Mouse (Mus musculus) heart, postnatal 0 days (tissue): Measurements from ENCODE around the gene Ppp2r1a. TPM values are rescaled to one million over a fixed set of nuclear protein-coding genes. Genes with fewer than 3 reads are reported as not detected.
A peak's percentile ranks its signal among the peaks of the same experiment; 100 is the strongest.

ENCODE experiments used
- ATAC-seq: fragments of 200-750 bp; cut with Nextera tagmentation; 2 replicates; pipeline ENCODE4 v1.8.0; 2017; ENCODE audit warnings: low read depth, moderate number of reproducible peaks, moderate library complexity; ENCODE audit not compliant: insufficient read depth
- DNase-seq: peaks from one replicate; pipeline ENCODE4 v3.0.0-alpha.2; 2016; ENCODE audit warnings: low spot score
- H3K27ac ChIP-seq: fragments of 300-500 bp; sonication (generic); 2 replicates; pipeline ENCODE4 v1.5.1; 2014; ENCODE audit warnings: low read depth, mild to moderate bottlenecking
- H3K27me3 ChIP-seq: fragments of 300-500 bp; sonication (generic); 2 replicates; pipeline ENCODE4 v1.6.1; 2014; ENCODE audit warnings: low read length, mixed read lengths; ENCODE audit not compliant: control insufficient read depth, insufficient read depth
- H3K36me3 ChIP-seq: fragments of 300-500 bp; sonication (generic); replicated peaks from 2 replicates; pipeline ENCODE4 v1.6.1; 2014; ENCODE audit warnings: low read length, mixed read lengths; ENCODE audit not compliant: control insufficient read depth, insufficient read depth
- H3K4me1 ChIP-seq: fragments of 300-500 bp; sonication (generic); 2 replicates; pipeline ENCODE4 v1.6.1; 2014; ENCODE audit warnings: antibody characterized with exemption; ENCODE audit not compliant: control insufficient read depth, insufficient read depth
- H3K4me2 ChIP-seq: fragments of 300-500 bp; sonication (generic); 2 replicates; pipeline ENCODE4 v1.6.1; 2014; ENCODE audit warnings: low read depth, mild to moderate bottlenecking, low read length, moderate library complexity
- H3K4me3 ChIP-seq: fragments of 300-500 bp; sonication (generic); 2 replicates; pipeline ENCODE4 v1.5.1; 2014; ENCODE audit warnings: low read depth, low read length
- H3K9ac ChIP-seq: fragments of 300-500 bp; sonication (generic); replicated peaks from 2 replicates; pipeline ENCODE4 v1.6.1; 2014; ENCODE audit warnings: low read depth, low read length, mixed read lengths
- H3K9me3 ChIP-seq: fragments of 300-500 bp; sonication (generic); replicated peaks from 2 replicates; pipeline ENCODE4 v1.6.1; 2016; ENCODE audit warnings: low read length; ENCODE audit not compliant: control insufficient read depth
- CTCF ChIP-seq: IDR thresholded peaks from 2 replicates; pipeline ENCODE4 v1.5.1; 2016; ENCODE audit warnings: antibody characterized with exemption, control low read depth, low read depth
- EP300 ChIP-seq: IDR thresholded peaks from 2 replicates; pipeline ENCODE4 v1.6.1; 2016; ENCODE audit warnings: antibody characterized with exemption, low read depth
- WGBS: fragments of 180-500 bp; shearing (Covaris S2); extraction: QIAGEN DNeasy Blood & Tissue Kit; methylation state at CpG from one replicate; pipeline ENCODE4 v1.1.7; 2014; 5-methylcytosine and 5-hydroxymethylcytosine counted together
- polyA plus RNA-seq: library from polyadenylated mRNA; unstranded; fragments of >200 nt; fragmentation: Nextera tagmentation; extraction: Ambion mirVana; gene quantifications from 2 replicates; pipeline ENCODE4 v1.2.1, GENCODE M21; 2015
- total RNA-seq: library from RNA; depleted of rRNA; stranded (reverse); fragments of >200 nt; gene quantifications from 2 replicates; pipeline ENCODE4 v1.2.3, GENCODE M21; 2014; ENCODE audit warnings: low replicate concordance

Gene Ppp2r1a
- total and polyA plus RNA-seq, 2 experiments from 2014 or later, result 279 to 323 TPM

- ATAC-seq, result no peak
- Histone ChIP-seq H3K36me3 (peaks cover 6% of the 10 kb centered on the region; the same call in 1 of the 2 replicates), H3K4me2 (peak overlapping the region; percentile 84), H3K4me1 (peaks cover 39% of the 10 kb centered on the region), H3K4me3 (peak overlapping the region; percentile 79), H3K27ac (peak overlapping the region; percentile 99), H3K9ac (peak overlapping the region; percentile 91; the same call in 1 of the 2 replicates), H3K9me3 (no peaks in the 10 kb centered on the region), H3K27me3 (no peaks in the 10 kb centered on the region)
- DNase-seq, result no peak
- no peak for TF ChIP-seq CTCF
- no peak for TF ChIP-seq EP300
Measured at GRCm38 (mm10) chr17:20946636-20947035, 1.5 kb downstream of the Ppp2r1a start.

GRCm38 (mm10) chr17:20960386-20960785 is 15.3 kb downstream of the Ppp2r1a start:
- H3K9me3 ChIP-seq, result no peaks in the 10 kb centered on the region
- no peaks in the 10 kb centered on the region for H3K4me1 ChIP-seq
- TF ChIP-seq CTCF, result no peak
- no peak for TF ChIP-seq EP300
- WGBS, result 97% methylated on average over 5 of the region's 5 CpGs
- DNase-seq (no peak), ATAC-seq (no peak)
- no peak overlapping the region for H3K27ac ChIP-seq
- peaks cover 99% of the 10 kb centered on the region for H3K36me3 ChIP-seq
- no peak overlapping the region for H3K9ac ChIP-seq
- no peaks in the 10 kb centered on the region for H3K27me3 ChIP-seq
- H3K4me3 ChIP-seq, result no peak overlapping the region
- H3K4me2 ChIP-seq, result no peak overlapping the region

- Histone ChIP-seq H3K27ac (no peak overlapping the region), H3K9ac (no peak overlapping the region), H3K4me3 (no peak overlapping the region), H3K4me2 (no peak overlapping the region), H3K4me1 (no peaks in the 10 kb centered on the region), H3K9me3 (no peaks in the 10 kb centered on the region), H3K36me3 (peaks cover 83% of the 10 kb centered on the region), H3K27me3 (no peaks in the 10 kb centered on the region)
- DNase-seq, result no peak
- WGBS, result 75% methylated on average over 4 of the region's 4 CpGs
- TF ChIP-seq EP300 (no peak), CTCF (no peak)
- 0 out of 2 replicates have a peak, but pooled peaks have one; percentile 20 for ATAC-seq
Measured at GRCm38 (mm10) chr17:20965421-20965820, 20.3 kb downstream of the Ppp2r1a start.

- no peak for DNase-seq
- TF ChIP-seq CTCF, result no peak
- no peak for TF ChIP-seq EP300
Measured at GRCm38 (mm10) chr17:20966681-20967080, 21.6 kb downstream of the Ppp2r1a start.

GRCm38 (mm10) chr17:20993716-20994115 is 48.6 kb downstream of the Ppp2r1a start:
- no peak overlapping the region for H3K4me2 ChIP-seq
- H3K9ac ChIP-seq, result no peak overlapping the region
- DNase-seq (no peak), ATAC-seq (no peak)
- H3K4me1 ChIP-seq, result no peaks in the 10 kb centered on the region
- TF ChIP-seq EP300, result no peak
- no peak for TF ChIP-seq CTCF
- no peaks in the 10 kb centered on the region for H3K9me3 ChIP-seq
- H3K27me3 ChIP-seq, result no peaks in the 10 kb centered on the region
- H3K27ac ChIP-seq, result no peak overlapping the region
- WGBS, result 59% methylated on average over 2 of the region's 2 CpGs
- no peak overlapping the region for H3K4me3 ChIP-seq
- no peaks in the 10 kb centered on the region for H3K36me3 ChIP-seq

More at GRCm38 (mm10) chr17:20966681-20967080, 21.6 kb downstream of the Ppp2r1a start:
- Histone ChIP-seq H3K9ac (no peak overlapping the region), H3K4me1 (no peaks in the 10 kb centered on the region), H3K27me3 (no peaks in the 10 kb centered on the region), H3K9me3 (no peaks in the 10 kb centered on the region), H3K36me3 (peaks cover 70% of the 10 kb centered on the region), H3K4me2 (no peak overlapping the region), H3K4me3 (no peak overlapping the region), H3K27ac (no peak overlapping the region)
- ATAC-seq, result no peak

- no peak within 1 kb of the TSS for H3K27ac ChIP-seq
- no peaks in the 10 kb centered on the region for H3K4me1 ChIP-seq
- no peak within 1 kb of the TSS for H3K4me2 ChIP-seq
- H3K9ac ChIP-seq, result no peak within 1 kb of the TSS
- no peaks in the 10 kb centered on the region for H3K36me3 ChIP-seq
- H3K27me3 ChIP-seq, result no peaks in the 10 kb centered on the region
- no peak within 1 kb of the TSS for H3K4me3 ChIP-seq
- ATAC-seq (no peak), DNase-seq (no peak)
- no peaks in the 10 kb centered on the region for H3K9me3 ChIP-seq
- TF ChIP-seq EP300, result no peak
- no peak for TF ChIP-seq CTCF
Measured at GRCm38 (mm10) chr17:20996364-20996763, 51.3 kb downstream of the Ppp2r1a start, which contains the start of gene Vmn1r233. Gene Vmn1r233, minus strand, starts transcription at chr17:20996464.
